Mouse (Mus musculus) right cerebral cortex, adult 2 months (tissue): ENCODE results near the gene Ncbp3.

ENCODE experiments used
- DNase-seq, 2 experiments: peaks; one replicate each; pipeline ENCODE4 v3.0.0; 2021 to 2022; ENCODE audit warnings: low spot score in 2 of 2

Ncbp3 gene

DNA sequence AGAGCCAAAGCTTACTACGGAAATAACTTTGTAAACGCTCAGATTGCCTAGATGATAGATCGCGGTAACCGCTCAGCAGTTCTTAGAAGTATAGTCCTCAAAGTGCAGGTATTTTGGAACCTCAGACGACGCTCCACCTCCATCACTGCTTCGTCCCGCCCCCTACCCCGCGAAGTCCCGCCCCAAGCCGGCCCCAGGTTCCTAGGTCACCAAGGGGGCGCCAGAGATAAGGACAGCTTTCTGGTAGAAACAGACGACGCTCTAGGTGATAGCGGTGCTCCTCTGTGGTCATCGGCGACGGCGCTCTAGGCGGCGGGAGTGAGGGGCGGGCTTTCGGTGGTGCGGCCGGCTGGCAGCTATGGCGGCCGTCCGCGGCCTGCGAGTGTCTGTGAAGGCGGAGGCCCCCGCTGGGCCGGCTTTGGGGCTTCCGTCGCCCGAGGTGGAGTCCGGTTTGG, at the start of gene Ncbp3:
TSS of gene Ncbp3 (plus strand) at position 242 of the 455 bp plus-strand sequence.
- DNase-seq = peak; percentile 93 to 97

DNA sequence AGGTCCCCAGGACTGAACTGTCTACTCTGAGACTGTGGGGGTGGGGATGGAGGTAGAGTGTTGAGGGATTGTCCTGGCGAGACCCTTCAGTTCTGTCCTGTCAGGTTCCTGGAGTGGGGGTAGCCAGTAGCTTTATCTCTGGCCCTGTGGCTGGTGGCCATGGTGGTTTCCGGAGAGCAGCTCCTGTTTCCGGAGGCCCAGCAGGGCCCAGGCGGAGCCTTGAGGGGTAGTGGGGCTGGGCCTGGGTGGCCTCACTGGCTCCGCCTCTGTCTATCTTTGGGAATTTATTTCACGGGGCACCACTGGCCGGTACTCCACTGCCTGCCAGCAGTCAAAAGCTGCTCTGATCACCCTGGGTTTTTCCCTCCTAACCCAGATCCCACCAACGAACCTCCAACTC, 48.8 kb upstream of the Ncbp3 start, which contains the start of gene P2rx1:
TSS of gene P2rx1 (plus strand) at position 333 of the 400 bp plus-strand sequence.
- no peak for DNase-seq

DNA sequence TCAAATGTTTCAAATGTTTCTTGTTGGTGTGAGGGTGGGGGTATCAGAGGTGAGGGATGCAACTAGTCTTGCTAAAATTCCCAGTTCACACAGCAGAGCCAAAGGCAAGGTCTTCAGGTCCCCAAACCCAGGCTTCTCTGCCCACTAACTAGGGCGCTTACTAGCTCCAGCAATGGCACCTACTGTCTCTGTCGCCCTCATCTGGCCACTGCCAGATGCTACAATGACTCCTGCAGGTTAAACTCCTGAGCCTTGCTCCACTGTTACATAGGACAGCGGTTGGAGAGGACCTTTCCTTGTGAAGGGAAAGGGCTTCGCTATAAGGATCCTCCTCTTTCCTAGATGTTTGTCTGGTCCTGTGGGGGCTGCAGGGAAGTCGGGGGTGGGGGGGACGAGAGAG, 46.6 kb upstream of the Ncbp3 start:
- DNase-seq = peak; percentile 75 to 78

DNA sequence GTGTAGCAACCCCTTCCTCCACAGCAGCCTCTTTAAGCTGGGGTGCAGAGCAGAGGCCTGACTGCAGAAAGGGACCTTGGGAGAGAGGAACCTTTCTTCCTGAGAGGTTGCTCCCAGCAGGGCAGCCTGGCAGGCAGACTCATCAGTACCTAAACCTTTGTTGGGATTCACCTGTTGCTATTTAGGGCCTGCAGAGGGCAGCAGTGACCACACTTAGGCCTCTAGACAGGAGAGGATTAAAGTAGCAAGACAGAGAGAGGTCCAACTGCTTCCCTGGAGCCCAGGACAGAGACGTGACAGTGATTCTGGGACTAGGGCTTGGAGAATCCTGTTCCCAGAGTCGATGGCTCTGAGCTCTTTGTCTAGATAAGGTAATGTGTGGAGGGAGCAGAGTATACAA, 41.2 kb upstream of the Ncbp3 start:
- DNase-seq = peak; percentile 59 to 60

DNA sequence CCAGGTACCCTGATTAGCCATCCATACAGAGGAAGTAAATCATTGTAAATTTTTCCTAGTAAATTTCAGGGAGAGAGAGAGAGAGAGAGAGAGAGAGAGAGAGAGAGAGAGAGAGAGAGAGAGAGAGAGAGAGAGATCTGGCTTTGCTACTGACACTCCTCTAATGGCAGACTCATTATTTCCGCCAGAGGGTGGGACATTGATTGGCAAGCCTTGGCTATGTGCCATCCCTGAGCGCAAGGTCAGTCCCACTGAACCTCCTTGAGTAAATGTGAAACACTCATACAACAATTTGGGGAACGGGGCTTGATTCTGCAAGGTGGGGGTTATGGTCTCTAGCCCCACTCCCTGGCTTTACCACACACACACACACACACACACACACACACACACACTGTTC, 40.5 kb upstream of the Ncbp3 start:
- no peak for DNase-seq

DNA sequence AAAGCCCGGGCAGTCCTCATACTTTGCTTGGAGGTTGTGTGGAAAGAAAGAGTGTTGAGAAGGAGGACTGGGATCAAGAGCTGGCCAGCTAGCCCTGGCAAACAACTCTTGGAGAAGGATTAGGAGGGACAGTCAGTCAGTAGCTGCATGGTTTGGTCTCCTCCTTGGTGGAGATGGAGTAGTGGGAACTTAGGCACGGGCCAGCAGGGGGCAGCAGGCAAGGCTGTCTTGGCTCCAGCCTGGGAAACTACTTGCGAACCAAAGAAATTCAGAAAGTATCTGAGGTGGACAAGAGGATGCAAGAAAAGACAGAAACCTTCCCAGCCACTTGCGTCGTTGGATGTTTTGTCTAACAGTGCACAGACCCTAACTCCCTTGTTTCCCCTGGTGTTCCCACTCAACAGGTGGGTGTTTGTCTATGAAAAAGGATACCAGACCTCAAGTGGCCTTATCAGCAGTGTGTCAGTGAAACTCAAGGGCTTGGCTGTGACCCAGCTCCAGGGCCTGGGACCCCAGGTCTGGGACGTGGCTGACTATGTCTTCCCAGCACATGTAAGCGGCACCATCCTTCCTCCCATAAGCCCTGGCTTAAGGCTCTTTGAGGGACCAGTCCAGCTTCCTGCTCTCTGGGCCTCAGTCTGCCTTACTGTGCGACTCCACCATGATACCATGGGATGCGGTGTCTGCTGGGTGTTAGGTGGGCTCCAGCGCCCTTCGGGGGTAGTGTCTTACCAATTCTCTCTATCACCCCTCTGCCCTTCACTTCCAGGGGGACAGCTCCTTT, 39.7 kb upstream of the Ncbp3 start:
- DNase-seq = peak; percentile 63 to 65

DNA sequence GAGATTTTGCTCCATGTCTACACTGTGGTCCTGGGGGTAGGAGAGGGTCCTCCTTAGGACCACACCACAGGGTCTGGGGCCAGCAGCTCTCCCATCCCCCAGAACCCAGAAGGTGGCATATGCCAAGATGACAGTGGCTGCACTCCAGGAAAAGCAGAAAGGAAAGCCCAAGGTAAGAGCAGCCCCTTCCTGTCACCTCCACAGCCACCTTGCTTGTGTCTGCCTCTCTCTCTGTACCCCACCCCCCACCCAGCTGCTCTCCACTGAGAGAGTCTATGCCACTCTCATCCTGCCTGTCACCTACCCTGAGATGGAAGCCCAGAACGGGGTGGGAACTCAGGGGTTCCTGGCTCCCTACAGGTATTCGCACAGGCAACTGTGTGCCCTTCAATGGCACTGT, 38.8 kb upstream of the Ncbp3 start:
- no peak for DNase-seq

DNA sequence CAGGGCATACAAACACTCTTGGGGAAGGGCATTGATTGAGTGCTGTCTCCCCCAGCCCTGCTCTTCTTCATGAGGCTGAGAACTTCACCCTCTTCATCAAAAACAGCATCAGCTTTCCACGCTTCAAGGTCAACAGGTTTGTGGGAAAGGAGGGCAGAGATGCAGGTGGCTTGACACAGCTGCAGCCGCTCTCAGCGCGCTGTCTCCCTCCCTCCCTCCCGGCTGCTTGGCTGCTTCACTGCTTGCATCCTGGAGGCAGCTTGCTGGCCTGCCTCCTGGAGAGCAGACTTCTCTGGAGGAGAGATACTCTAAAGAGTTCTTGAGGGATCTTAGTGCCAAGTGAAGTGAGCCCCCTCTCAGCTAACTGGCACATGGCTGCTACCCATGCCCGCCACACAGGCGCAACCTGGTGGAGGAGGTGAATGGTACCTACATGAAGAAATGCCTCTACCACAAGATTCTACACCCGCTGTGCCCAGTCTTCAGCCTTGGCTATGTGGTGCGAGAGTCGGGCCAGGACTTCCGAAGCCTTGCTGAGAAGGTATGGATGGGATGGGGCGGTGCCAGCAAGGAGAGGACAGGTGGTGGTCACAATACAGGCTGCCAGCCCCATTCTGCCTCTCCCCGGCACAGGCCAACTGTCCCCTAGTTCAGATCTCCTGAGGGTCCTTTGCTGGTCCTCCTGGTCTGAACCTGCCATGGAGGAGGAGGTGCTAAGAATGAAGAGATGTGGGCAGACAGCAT, 37.9 kb upstream of the Ncbp3 start:
- DNase-seq = no peak

DNA sequence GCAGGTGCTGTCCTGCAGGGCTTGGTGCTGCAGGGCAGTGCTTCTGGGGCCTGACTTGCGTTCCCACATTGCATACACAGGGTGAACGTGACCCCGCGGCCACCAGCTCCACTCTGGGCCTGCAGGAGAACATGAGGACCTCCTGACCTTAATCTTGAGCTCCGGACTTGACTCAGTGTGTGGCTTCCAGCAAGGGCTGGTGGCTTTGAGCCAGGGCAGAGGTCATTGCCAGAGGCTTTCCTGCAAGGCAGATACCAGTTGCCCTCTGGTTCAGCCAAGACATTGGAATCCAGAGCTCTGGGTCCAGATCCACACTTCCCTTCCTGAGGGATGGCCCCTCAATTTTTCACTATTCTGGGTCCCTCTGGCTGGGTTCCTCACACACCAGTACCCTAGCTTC, 33.6 kb upstream of the Ncbp3 start:
- DNase-seq = no peak

DNA sequence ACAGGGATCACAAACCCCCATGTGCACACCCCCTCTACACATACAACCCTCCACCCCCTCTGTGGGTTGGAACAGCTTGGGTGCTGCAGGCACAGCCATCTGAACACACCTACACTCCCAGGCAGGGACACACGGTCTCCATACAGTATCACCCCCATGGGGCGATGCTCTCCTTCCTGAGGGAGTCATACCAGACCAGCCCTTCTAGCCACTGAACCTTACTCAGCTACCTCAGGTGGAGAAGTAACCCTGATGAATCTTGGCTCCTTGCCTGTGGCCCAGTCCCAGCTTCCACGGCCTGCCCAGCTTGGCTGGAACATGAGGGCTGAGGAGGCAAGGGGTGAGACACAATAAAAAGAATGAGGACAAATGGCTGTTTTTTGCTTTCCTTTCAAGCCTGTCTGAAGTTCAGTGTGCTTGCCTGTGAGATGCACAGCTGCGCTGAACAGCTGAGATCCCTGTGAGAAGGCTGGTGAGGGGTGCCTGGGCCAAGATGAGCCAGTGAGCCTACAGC, 32.7 kb upstream of the Ncbp3 start:
- peak; percentile 63 to 64 for DNase-seq

DNA sequence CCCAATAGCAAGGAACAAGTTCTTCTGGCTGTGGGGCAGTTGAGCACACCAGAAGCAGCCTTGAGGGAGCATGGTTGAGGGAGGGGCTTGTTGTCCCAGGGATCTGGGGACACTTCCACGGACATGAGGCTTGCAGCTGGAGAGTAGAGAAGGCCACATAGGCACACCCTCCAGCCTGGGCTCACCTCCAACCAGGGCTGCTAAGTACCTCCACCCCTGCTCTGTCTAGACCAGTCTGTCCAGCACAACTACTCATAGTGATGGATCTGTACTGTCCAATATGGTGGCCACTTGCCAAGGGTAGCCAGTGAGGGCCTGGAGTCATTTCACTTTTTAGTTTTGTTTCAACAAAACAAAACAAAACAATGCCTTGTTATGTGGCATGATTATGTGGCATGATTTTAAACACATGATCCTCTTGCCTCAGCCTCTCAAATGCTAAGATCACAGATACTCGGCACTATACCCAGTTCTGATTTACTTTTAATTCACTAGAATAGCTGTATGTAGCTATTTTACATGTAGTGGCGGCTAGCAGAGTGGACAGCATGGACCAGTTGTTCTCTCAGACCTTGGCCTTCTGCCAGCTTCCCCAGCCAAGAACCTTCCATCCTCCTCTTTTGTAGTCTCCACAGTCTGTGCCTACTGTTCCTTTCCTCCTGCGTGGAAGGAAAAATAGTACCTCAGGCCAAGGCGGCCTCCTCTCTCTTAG, 32.0 kb upstream of the Ncbp3 start:
- peak; percentile 41 to 44 for DNase-seq

DNA sequence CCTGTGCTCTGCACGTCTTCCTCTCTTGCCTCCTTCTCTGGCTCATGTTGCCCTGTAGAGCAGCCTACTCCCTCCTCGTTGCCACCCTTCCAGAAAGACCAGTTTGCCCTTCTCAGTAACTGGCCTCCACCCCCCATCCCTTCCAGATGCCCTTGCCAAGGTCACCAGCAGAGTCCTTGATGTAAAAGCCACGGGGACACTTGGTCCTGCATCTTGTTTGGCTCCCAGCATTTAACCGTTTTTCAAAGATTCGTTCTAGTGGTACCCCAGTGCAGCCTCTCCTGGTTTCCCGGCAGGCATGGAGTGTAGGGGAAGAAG, 31.5 kb upstream of the Ncbp3 start:
- DNase-seq = no peak

DNA sequence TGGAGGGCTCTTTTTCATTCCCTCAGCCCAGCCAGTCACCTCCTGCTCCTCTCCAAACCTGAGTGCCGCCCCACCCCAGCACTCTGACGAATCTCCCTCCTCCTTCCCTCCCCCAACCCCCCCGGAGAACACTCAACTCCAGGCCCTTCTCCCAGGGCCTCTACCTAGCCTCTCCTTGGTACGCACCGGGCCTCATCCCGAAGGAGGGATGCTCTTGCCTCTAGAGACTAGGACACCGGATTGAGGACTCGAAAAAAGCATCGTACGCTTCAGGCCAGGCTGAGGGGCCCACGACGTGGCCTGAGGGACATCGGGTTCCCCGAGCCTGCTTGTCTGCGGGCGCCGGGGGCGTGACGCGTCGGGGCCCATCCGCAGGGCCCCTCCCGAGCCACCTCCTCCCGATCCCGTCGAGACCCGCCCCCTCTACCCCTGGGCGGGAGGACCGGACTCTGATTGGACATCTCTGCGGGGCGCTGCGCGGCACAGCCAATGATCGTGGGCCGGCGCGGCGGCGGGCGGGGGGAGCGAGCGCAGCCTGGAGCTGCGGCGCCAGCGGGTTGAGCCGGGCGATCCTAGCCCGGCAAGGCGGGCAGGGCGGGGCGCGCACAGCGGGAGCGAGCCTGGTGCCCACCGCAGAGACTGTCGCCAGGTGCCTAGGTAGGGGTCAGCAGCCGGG, 29.0 kb upstream of the Ncbp3 start, which contains the start of gene Camkk1:
TSS of gene Camkk1 (plus strand) at position 538 of the 676 bp plus-strand sequence.
- DNase-seq = peak; percentile 93 to 94

DNA sequence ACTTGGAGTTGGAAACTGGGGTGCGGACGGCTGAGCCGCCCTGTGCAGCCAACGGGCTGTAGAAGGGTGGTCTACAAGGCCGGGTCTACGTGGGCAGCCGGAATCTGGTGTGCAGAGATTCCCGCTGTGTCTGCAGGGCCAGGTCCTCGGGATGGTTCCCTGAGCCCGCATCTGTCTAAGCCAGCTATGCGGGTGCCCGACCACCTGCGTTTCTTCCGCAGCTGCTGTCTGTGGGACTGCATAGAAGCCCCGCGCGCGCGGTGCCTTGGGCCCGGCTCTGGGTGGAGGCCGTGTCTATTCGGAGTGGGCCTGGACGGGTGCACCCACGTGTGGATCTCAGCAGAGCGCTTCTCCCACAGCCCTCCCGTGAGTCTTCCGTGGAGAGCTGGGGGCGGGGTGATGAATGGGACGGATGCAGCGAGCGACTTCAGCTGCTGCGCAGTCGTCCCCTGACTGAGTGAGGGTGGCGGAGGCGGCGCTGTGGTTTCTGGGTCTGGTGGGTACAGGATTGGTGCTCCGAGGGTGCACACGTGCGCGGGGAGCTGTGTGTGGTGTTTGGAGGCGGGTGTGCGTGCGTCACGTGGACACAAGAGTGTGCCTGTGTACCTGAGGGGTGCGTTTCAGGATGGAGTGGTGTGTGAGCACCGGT, 28.3 kb upstream of the Ncbp3 start:
- peak; percentile 84 to 89 for DNase-seq

DNA sequence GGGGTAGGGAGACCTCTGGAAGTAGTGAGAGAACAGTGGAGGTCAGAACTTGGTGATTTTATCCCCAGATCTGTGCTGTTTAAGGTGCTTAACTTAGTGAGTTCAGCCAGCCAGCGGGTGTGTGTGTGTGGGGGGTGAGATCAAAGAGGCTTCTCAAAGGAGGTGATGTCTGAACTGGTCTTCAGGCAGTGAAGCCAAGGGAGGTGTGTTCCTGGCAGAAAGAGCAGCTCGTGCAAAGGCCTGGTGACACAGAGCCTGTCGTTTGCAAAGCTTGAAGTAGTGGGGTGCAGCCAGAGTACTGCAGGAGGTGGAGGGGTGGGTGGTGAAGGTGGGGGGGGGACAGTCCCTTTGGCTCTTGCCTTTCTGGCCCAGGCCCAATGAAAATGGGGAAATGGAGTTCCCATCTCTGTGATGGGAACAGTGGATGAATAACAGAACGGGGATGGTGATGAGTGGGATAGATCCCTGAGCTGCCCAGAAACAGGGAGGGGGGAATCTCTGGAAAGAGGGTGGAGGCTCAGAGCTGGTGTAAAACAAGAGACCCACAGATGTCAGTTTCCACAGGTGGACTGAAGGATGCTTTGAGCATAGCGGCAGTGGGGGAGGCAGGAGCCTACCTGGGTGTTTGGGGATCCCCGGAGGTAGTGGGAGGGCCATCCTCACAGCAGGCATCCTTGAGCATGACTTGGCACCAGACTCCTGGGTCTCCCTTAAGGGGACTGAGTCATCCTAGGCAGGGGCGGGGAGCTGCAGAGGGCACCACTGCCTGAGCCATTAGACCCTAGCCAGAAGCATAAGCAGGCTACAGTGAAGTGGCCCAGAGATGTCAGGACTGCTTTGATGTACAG, 26.4 kb upstream of the Ncbp3 start:
- peak; percentile 60 to 65 for DNase-seq

DNA sequence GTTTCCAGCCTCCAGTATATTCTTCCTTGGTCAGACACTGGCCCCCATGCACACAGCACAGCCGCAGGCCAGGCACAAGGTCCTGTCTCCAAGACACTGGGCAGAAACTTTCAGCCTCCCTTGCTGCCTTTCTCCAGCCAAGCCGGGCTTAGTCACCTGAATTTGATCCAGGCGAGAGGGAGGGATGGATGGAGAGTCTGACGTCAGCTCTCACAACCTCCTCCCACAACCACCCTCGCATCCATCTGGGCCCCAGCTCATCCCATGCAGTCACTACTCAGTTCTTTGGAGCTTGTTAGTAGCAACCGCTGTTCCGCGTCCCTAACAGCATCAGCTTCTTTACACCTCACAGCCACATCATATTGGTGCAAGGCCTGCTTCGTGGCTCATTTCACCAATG, 24.5 kb upstream of the Ncbp3 start:
- DNase-seq = peak; percentile 93

DNA sequence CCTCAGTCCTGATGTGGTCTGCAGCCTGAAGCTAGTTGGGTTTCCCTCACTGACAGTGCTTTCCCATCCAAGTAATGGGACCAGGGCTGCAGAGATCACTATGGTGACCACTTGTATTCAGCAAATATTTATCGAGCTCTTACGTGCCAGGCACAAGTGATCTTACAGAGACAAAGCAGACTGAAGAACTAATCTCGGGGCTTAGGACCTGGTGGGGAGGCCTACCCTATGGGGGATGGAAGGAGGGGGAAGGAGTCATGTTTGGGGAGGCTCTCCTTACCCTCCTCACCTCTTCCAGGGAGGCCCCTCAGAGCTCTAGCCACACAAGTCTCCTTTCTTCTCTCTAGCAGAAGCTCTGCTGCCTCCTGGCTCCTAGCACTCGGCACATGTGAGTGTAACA, 23.8 kb upstream of the Ncbp3 start:
- no peak for DNase-seq

DNA sequence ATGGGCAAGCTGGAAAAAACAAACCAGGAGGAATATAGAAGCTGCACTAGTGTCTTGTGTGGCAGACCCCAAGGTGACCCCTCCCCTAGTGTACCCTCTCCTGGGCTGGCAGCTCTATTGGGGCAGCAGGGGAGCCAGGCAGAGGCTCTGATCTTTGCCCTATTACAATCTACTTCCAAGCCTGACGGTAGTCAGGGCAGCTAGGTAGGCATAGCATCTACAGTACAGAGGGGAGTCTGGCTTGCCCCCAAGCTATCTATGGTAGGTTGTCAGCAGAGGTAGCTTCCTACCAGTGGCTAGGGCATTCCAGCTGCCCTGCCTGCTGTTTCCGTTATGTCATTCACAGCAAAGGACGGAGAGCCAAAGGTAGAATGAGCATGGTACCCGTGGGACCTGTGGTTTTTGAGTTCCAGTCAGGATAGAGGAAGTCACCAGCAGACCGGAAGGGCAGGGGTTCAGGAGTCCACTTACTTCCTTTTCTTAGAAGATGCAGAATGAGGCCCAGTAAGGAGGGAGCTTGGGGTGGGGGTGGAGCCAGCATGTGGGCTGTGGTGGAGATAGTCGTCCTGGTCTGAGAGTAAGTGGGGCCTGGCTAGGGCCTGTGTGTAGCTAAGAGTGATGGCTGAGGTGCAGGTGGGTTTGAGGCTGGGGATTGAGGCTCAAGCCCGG, 23.2 kb upstream of the Ncbp3 start:
- no peak for DNase-seq

DNA sequence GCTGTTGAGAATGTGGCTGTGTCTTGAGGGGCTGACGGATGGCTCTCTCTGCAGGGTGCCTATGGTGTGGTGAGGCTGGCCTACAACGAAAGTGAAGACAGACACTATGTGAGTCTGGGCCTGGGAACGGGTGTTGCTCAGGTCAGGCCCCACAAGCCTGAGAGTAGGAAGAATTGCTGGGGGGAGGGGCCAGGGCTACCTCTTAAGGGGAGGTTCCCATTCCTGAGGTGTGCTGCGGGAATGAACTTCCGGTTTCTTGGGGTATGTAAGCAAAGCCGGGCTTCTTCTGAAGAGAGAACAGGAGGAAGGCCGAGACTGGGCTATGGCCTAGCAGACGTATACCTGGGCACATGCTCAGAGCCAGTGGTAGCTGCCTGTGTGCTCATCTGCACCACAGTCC, 20.6 kb upstream of the Ncbp3 start:
- DNase-seq = no peak
